Mouse (Mus musculus): ENCODE results near the gene Wdr6. TPM values are rescaled to one million over a fixed set of nuclear protein-coding genes. Genes with fewer than 3 reads are reported as not detected.

Gene Wdr6
- polyA plus RNA-seq, 1 experiment from 2014 or later, result 79.4 TPM

- peaks cover 57% of the 10 kb centered on the region for H3K4me1 ChIP-seq (replicated peaks)
- ATAC-seq (ENCODE audit: insufficient number of reproducible peaks, low FRiP score), result no peak
- peaks cover 50% of the 10 kb centered on the region for H3K36me3 ChIP-seq
- no peak overlapping the region for H3K4me3 ChIP-seq
- H3K27me3 ChIP-seq (replicated peaks), result no peaks in the 10 kb centered on the region
- H3K27ac ChIP-seq (ENCODE audit: poor library complexity, severe bottlenecking), result no peak overlapping the region
- no peaks in the 10 kb centered on the region for H3K9me3 ChIP-seq (replicated peaks)
- no peak overlapping the region for H3K4me2 ChIP-seq
- H3K9ac ChIP-seq, result no peak overlapping the region
- WGBS, result 89% methylated on average over 10 of the region's 10 CpGs
These were observed 6.2 kb downstream of the Wdr6 start for GRCm38 (mm10) chr9:108572321-108572720.

GRCm38 (mm10) chr9:108571401-108571973, 7.1 kb downstream of the Wdr6 start:
- Histone ChIP-seq H3K27ac (ENCODE audit: poor library complexity, severe bottlenecking) (no peak overlapping the region), H3K9ac (no peak overlapping the region), H3K4me3 (no peak overlapping the region), H3K4me2 (no peak overlapping the region), H3K36me3 (peaks cover 49% of the 10 kb centered on the region), H3K27me3 (replicated peaks) (no peaks in the 10 kb centered on the region), H3K9me3 (replicated peaks) (no peaks in the 10 kb centered on the region), H3K4me1 (replicated peaks) (peaks cover 49% of the 10 kb centered on the region)
- WGBS, result 94% methylated on average over 16 of the region's 16 CpGs
- no peak for ATAC-seq (ENCODE audit: insufficient number of reproducible peaks, low FRiP score)

- Histone ChIP-seq H3K9me3 (replicated peaks) (no peaks in the 10 kb centered on the region), H3K4me1 (replicated peaks) (peaks cover 46% of the 10 kb centered on the region), H3K4me2 (peak overlapping the region; percentile 98), H3K9ac (peak overlapping the region; percentile 88), H3K27me3 (replicated peaks) (no peaks in the 10 kb centered on the region), H3K36me3 (peaks cover 45% of the 10 kb centered on the region), H3K4me3 (peak overlapping the region; percentile 78), H3K27ac (ENCODE audit: poor library complexity, severe bottlenecking) (peak overlapping the region; percentile 37; the same call in 1 of the 2 replicates)
- WGBS, result 1% methylated on average over 40 of the region's 40 CpGs
- ATAC-seq (ENCODE audit: insufficient number of reproducible peaks, low FRiP score), result 0 out of 2 replicates have a peak, but pooled peaks have one; percentile 3
These were observed 8.2 kb downstream of the Wdr6 start for GRCm38 (mm10) chr9:108570207-108570896.

GRCm38 (mm10) chr9:108569381-108570206, 8.9 kb downstream of the Wdr6 start, which contains the start of gene Dalrd3:
TSS of gene Dalrd3 (plus strand) at chr9:108569886.
- Histone ChIP-seq H3K4me2 (peak within 1 kb of the TSS; percentile 98), H3K9ac (peak within 1 kb of the TSS; percentile 88), H3K9me3 (replicated peaks) (no peaks in the 10 kb centered on the region), H3K27ac (ENCODE audit: poor library complexity, severe bottlenecking) (peak within 1 kb of the TSS; percentile 37; the same call in 1 of the 2 replicates), H3K4me3 (peak within 1 kb of the TSS; percentile 78), H3K36me3 (peaks cover 45% of the 10 kb centered on the region), H3K4me1 (replicated peaks) (peaks cover 44% of the 10 kb centered on the region), H3K27me3 (replicated peaks) (no peaks in the 10 kb centered on the region)
- peak; percentile 67 for ATAC-seq (ENCODE audit: insufficient number of reproducible peaks, low FRiP score)
- WGBS, result 7% methylated on average over 42 of the region's 42 CpGs

- H3K9ac ChIP-seq, result peak overlapping the region; percentile 82
- H3K4me2 ChIP-seq, result peak overlapping the region; percentile 97
- peak overlapping the region; percentile 69 for H3K4me3 ChIP-seq
- no peaks in the 10 kb centered on the region for H3K27me3 ChIP-seq (replicated peaks)
- WGBS, result 63% methylated on average over 17 of the region's 17 CpGs
- H3K36me3 ChIP-seq, result peaks cover 51% of the 10 kb centered on the region
- no peak for ATAC-seq (ENCODE audit: insufficient number of reproducible peaks, low FRiP score)
- no peaks in the 10 kb centered on the region for H3K9me3 ChIP-seq (replicated peaks)
- H3K4me1 ChIP-seq (replicated peaks), result peaks cover 35% of the 10 kb centered on the region
- no peak overlapping the region for H3K27ac ChIP-seq (ENCODE audit: poor library complexity, severe bottlenecking)
These were observed 10.0 kb downstream of the Wdr6 start for GRCm38 (mm10) chr9:108568511-108568921.

- H3K36me3 ChIP-seq, result peaks cover 51% of the 10 kb centered on the region
- 9% methylated on average over 18 of the region's 18 CpGs for WGBS
- ATAC-seq (ENCODE audit: insufficient number of reproducible peaks, low FRiP score), result no peak
These were observed 10.6 kb downstream of the Wdr6 start for GRCm38 (mm10) chr9:108567931-108568419.

DNA sequence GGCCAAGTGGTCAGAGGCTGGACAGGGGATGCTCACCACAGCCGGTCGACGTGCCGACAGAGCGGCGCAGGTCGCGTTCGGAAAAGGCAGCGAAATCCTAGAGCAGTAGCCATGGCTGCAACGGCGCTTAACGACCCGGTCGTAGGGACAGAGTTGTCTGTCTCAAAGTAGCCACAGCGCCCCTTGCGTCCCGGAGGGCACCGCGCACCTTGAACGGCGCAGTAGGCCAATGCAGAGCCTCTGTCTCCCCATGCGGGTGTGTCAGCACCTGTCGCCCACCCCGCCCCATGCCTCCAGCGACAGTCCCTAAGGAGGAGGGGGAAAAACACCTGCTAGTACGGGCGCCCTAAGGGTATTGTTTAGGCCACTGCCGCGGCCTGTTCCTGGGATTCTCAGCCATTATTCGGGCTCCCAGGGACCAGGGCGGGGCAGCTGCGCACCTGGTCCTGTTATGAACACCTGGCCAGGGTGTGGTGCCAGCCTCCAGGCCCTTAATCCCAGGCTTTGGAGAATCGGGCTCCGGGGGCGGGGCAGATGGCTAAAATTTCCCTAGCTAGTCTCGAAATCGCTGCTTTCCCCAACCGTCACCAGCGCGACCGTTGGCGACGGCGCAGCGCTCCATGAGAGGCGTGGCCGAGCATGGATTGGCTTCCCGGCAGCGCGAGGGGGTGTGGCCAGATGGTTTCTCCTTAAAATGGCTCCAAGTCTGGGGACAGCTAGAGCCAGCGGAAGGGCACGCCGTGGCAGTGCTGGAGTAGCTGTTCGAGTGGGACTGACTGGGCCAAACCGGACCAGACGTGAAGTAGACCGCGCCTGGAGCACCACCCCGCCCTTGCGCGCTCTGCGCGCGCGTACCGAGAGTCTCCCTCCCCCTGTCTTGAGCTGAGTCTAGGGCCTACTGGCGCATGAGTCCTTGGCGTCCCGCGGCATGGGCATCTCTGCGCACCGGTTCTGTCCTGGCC, 11.4 kb downstream of the Wdr6 start, which contains the start of gene Ndufaf3:
Ndufaf3 (minus strand) TSS at position 620 of the 962 bp plus-strand sequence.
- Histone ChIP-seq H3K4me2 (peak within 1 kb of the TSS; percentile 97), H3K4me3 (peak within 1 kb of the TSS; percentile 69), H3K36me3 (peaks cover 51% of the 10 kb centered on the region), H3K9ac (peak within 1 kb of the TSS; percentile 82), H3K27me3 (replicated peaks) (no peaks in the 10 kb centered on the region), H3K27ac (ENCODE audit: poor library complexity, severe bottlenecking) (peak within 1 kb of the TSS; percentile 94), H3K9me3 (replicated peaks) (no peaks in the 10 kb centered on the region), H3K4me1 (replicated peaks) (peaks cover 33% of the 10 kb centered on the region)
- under 1% methylated on average over 73 of the region's 73 CpGs for WGBS
- ATAC-seq (ENCODE audit: insufficient number of reproducible peaks, low FRiP score), result peak; percentile 85

More at GRCm38 (mm10) chr9:108567931-108568419, 10.6 kb downstream of the Wdr6 start:
- Histone ChIP-seq H3K27me3 (replicated peaks) (no peaks in the 10 kb centered on the region), H3K27ac (ENCODE audit: poor library complexity, severe bottlenecking) (peak overlapping the region; percentile 94), H3K9ac (peak overlapping the region; percentile 82), H3K9me3 (replicated peaks) (no peaks in the 10 kb centered on the region), H3K4me2 (peak overlapping the region; percentile 97), H3K4me3 (peak overlapping the region; percentile 69), H3K4me1 (replicated peaks) (peaks cover 33% of the 10 kb centered on the region)

DNA sequence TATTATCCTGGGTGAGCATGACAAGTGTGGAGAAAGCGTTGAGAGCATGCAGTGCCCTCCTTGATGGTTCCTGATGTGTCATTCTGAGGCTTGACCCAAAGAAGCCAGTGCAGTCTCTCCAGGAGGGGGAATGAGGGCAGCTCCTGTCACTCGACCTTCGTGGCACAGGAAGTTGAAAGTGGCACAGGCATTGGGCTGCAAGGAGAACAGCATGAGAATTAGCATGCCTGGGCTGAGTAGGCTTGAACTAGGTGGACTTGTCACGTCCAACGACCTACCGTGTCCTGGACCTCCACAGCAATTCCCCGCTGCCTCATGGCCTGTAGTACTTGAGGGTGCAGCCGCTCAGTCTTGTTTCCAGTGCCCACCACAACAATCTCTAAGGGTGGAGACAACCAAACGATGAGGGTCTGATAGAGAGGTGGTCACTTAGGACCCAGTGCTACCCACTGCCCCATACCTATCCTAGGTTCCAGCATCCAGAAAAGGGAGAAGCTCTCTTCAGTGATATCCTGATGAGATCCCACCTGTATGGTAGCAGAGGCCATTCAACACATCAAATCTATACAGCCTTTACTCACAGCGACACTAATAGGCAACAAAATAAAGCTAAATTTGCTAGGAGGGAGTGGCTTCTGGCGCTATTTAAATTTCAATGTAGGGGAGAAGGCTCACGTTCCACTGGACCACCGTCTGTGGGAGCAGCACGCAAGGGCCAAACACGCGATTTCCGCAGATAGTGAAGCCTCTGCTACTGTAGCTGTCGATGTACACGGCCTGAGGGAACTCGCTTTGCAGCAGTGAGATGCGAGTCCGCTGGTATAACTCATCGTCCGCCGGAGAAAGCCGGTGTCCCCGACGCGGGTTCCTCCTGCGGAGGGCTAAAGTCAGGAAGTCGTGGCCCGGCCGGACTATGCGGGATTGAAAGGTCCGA, 12.4 kb downstream of the Wdr6 start:
- 10% methylated on average over 35 of the region's 35 CpGs for WGBS
- Histone ChIP-seq H3K4me1 (replicated peaks) (peaks cover 42% of the 10 kb centered on the region), H3K27me3 (replicated peaks) (no peaks in the 10 kb centered on the region), H3K9ac (peak overlapping the region; percentile 82), H3K36me3 (peaks cover 51% of the 10 kb centered on the region), H3K4me2 (peak overlapping the region; percentile 97), H3K9me3 (replicated peaks) (no peaks in the 10 kb centered on the region), H3K27ac (ENCODE audit: poor library complexity, severe bottlenecking) (peak overlapping the region; percentile 94), H3K4me3 (peak overlapping the region; percentile 69)
- no peak for ATAC-seq (ENCODE audit: insufficient number of reproducible peaks, low FRiP score)

- Histone ChIP-seq H3K36me3 (peaks cover 54% of the 10 kb centered on the region), H3K9ac (no peak overlapping the region)
These were observed 14.4 kb downstream of the Wdr6 start for GRCm38 (mm10) chr9:108564131-108564530.

More at GRCm38 (mm10) chr9:108564131-108564530, 14.4 kb downstream of the Wdr6 start:
- Histone ChIP-seq H3K4me3 (no peak overlapping the region), H3K9me3 (replicated peaks) (no peaks in the 10 kb centered on the region), H3K27me3 (replicated peaks) (no peaks in the 10 kb centered on the region), H3K4me2 (no peak overlapping the region), H3K27ac (ENCODE audit: poor library complexity, severe bottlenecking) (no peak overlapping the region), H3K4me1 (replicated peaks) (peaks cover 32% of the 10 kb centered on the region)
- WGBS, result 79% methylated on average over 7 of the region's 7 CpGs
- no peak for ATAC-seq (ENCODE audit: insufficient number of reproducible peaks, low FRiP score)
